Mouse (Mus musculus) MEL (cell line): ENCODE measurements around the gene Cd84. TPM values are rescaled to one million over a fixed set of nuclear protein-coding genes. Genes with fewer than 3 reads are reported as not detected.
A peak's percentile ranks its signal among the peaks of the same experiment; 100 is the strongest.

Experiments used
- DNase-seq: peaks from one replicate; pipeline ENCODE4 v3.0.0; 2011; ENCODE audit warnings: low read depth, low spot score
- H3K27ac ChIP-seq: 2 replicates; pipeline ENCODE4 v1.5.1; 2012; ENCODE audit warnings: low read depth, mild to moderate bottlenecking, control low read depth, low read length, moderate library complexity; ENCODE audit not compliant: control insufficient read depth
- H3K27me3 ChIP-seq, 2 experiments: fragments of 150-350 bp in 1 of 2; sonication (generic) in 1 of 2; 2 replicates each; pipeline ENCODE4 v1.6.1; 2012; ENCODE audit warnings: low read length in 2 of 2, mild to moderate bottlenecking in 2 of 2, improper control_type of control experiment in 1 of 2, moderate library complexity in 1 of 2; ENCODE audit not compliant: insufficient read depth in 2 of 2, control insufficient read depth in 1 of 2
- H3K36me3 ChIP-seq, 2 experiments: 2 replicates each; pipeline ENCODE4 v1.6.1; 2012 to 2014; ENCODE audit warnings: low read length in 2 of 2, improper control_type of control experiment in 1 of 2, inconsistent platforms in 1 of 2, mild to moderate bottlenecking in 1 of 2; ENCODE audit not compliant: insufficient read depth in 2 of 2, control insufficient read depth in 1 of 2
- H3K4me1 ChIP-seq, 2 experiments: fragments of 150-350 bp in 1 of 2; sonication (generic) in 1 of 2; 2 replicates each; pipeline ENCODE4 v1.6.1; 2012; ENCODE audit warnings: low read length in 2 of 2, improper control_type of control experiment in 1 of 2, mild to moderate bottlenecking in 1 of 2; ENCODE audit not compliant: insufficient read depth in 2 of 2, control insufficient read depth in 1 of 2
- H3K4me3 ChIP-seq, 2 experiments: fragments of 150-350 bp in 1 of 2; sonication (generic) in 1 of 2; 2 replicates each; pipeline ENCODE4 v1.5.1; 2012; ENCODE audit warnings: low read depth in 2 of 2, low read length in 2 of 2, mild to moderate bottlenecking in 2 of 2, moderate library complexity in 2 of 2, control low read depth in 1 of 2, improper control_type of control experiment in 1 of 2; ENCODE audit not compliant: control insufficient read depth in 1 of 2, insufficient read depth in 1 of 2
- H3K79me2 ChIP-seq: 2 replicates; pipeline ENCODE4 v1.6.1; 2012; ENCODE audit warnings: mild to moderate bottlenecking, low read length, moderate library complexity; ENCODE audit not compliant: control insufficient read depth, poor library complexity, insufficient read depth
- H3K9ac ChIP-seq: 2 replicates; pipeline ENCODE4 v1.6.1; 2012; ENCODE audit warnings: low read depth, mild to moderate bottlenecking, control low read depth, low read length, moderate library complexity; ENCODE audit not compliant: control insufficient read depth, poor library complexity, severe bottlenecking
- H3K9me3 ChIP-seq: fragments of 150-350 bp; sonication (generic); replicated peaks from 2 replicates; pipeline ENCODE4 v1.6.1; 2012; ENCODE audit warnings: mild to moderate bottlenecking, low read length, improper control_type of control experiment, moderate library complexity; ENCODE audit not compliant: insufficient read depth
- CHD1 ChIP-seq: IDR thresholded peaks from 2 replicates; pipeline ENCODE4 v1.6.1; 2012; ENCODE audit warnings: low read depth, mild to moderate bottlenecking, inconsistent platforms, low read length, improper control_type of control experiment
- CHD2 ChIP-seq: IDR thresholded peaks from 2 replicates; pipeline ENCODE4 v1.6.1; 2011; ENCODE audit warnings: low read length, improper control_type of control experiment
- CTCF ChIP-seq, 3 experiments: IDR thresholded peaks in 2 of 3; conservative IDR thresholded peaks in 1 of 3; 2 replicates each; pipeline ENCODE4 v1.5.1; 2011 to 2012; ENCODE audit warnings: low read length in 3 of 3, low read depth in 2 of 3, mild to moderate bottlenecking in 2 of 3, improper control_type of control experiment in 1 of 3, inconsistent platforms in 1 of 3, mixed read lengths in 1 of 3, moderate library complexity in 1 of 3; ENCODE audit not compliant: control insufficient read depth in 1 of 3, insufficient read depth in 1 of 3, poor library complexity in 1 of 3, severe bottlenecking in 1 of 3
- E2F4 ChIP-seq: IDR thresholded peaks from 2 replicates; pipeline ENCODE4 v1.6.1; 2011; ENCODE audit warnings: low read depth, low read length, improper control_type of control experiment, borderline replicate concordance
- ELF1 ChIP-seq: IDR thresholded peaks from 2 replicates; pipeline ENCODE4 v1.6.1; 2014; ENCODE audit warnings: low read depth, mild to moderate bottlenecking, inconsistent platforms, low read length, improper control_type of control experiment, moderate library complexity
- EP300 ChIP-seq, 2 experiments: IDR thresholded peaks; 2 replicates each; pipeline ENCODE4 v1.6.1; 2011; ENCODE audit warnings: improper control_type of control experiment in 2 of 2, low read length in 2 of 2, low read depth in 1 of 2, mild to moderate bottlenecking in 1 of 2
- GATA1 ChIP-seq: IDR thresholded peaks from 2 replicates; pipeline ENCODE4 v1.6.1; 2011; ENCODE audit warnings: low read depth, low read length, improper control_type of control experiment
- HCFC1 ChIP-seq: IDR thresholded peaks from 2 replicates; pipeline ENCODE4 v1.6.1; 2012; ENCODE audit warnings: low read depth, mild to moderate bottlenecking, inconsistent platforms, low read length, improper control_type of control experiment, moderate library complexity
- KAT2A ChIP-seq: conservative IDR thresholded peaks from 2 replicates; pipeline ENCODE4 v1.6.1; 2012; ENCODE audit warnings: low read depth, low read length, improper control_type of control experiment, inconsistent platforms
- MAZ ChIP-seq: IDR thresholded peaks from 2 replicates; pipeline ENCODE4 v1.6.1; 2012; ENCODE audit warnings: low read depth, mild to moderate bottlenecking, inconsistent platforms, low read length, improper control_type of control experiment
- MEF2A ChIP-seq: IDR thresholded peaks from 2 replicates; pipeline ENCODE4 v1.6.1; 2014; ENCODE audit warnings: low read depth, mild to moderate bottlenecking, inconsistent platforms, low read length, improper control_type of control experiment; ENCODE audit not compliant: poor library complexity, insufficient replicate concordance, severe bottlenecking; ENCODE audit errors: extremely low read depth
- NELFE ChIP-seq: IDR thresholded peaks from 2 replicates; pipeline ENCODE4 v1.6.1; 2011; ENCODE audit warnings: low read depth, low read length, improper control_type of control experiment
- POLR2A ChIP-seq, 2 experiments: IDR thresholded peaks; 2 replicates each; pipeline ENCODE4 v1.6.1; 2011 to 2012; ENCODE audit warnings: low read length in 2 of 2, mild to moderate bottlenecking in 2 of 2, control low read depth in 1 of 2, improper control_type of control experiment in 1 of 2, low read depth in 1 of 2, moderate library complexity in 1 of 2; ENCODE audit not compliant: control insufficient read depth in 1 of 2, insufficient read depth in 1 of 2, poor library complexity in 1 of 2
- POLR2AphosphoS5 ChIP-seq: IDR thresholded peaks from 2 replicates; pipeline ENCODE4 v1.6.1; 2012; ENCODE audit warnings: low read depth, borderline replicate concordance, mild to moderate bottlenecking, inconsistent platforms, low read length, moderate library complexity, mixed read lengths
- RAD21 ChIP-seq: IDR thresholded peaks from 2 replicates; pipeline ENCODE4 v1.6.1; 2011; ENCODE audit warnings: mild to moderate bottlenecking, low read depth, low read length, improper control_type of control experiment
- TCF12 ChIP-seq: IDR thresholded peaks from 2 replicates; pipeline ENCODE4 v1.6.1; 2014; ENCODE audit warnings: low read depth, mild to moderate bottlenecking, inconsistent platforms, low read length, improper control_type of control experiment, moderate library complexity
- UBTF ChIP-seq: IDR thresholded peaks from 2 replicates; pipeline ENCODE4 v1.6.1; 2012; ENCODE audit warnings: low read depth, mild to moderate bottlenecking, inconsistent platforms, low read length, improper control_type of control experiment, moderate library complexity, borderline replicate concordance; ENCODE audit not compliant: insufficient read depth
- USF2 ChIP-seq, 2 experiments: IDR thresholded peaks; 2 replicates each; pipeline ENCODE4 v1.6.1; 2011 to 2012; ENCODE audit warnings: improper control_type of control experiment in 2 of 2, low read length in 2 of 2, borderline replicate concordance in 1 of 2, inconsistent platforms in 1 of 2, low read depth in 1 of 2, mild to moderate bottlenecking in 1 of 2; ENCODE audit not compliant: insufficient read depth in 1 of 2
- ZC3H11A ChIP-seq: IDR thresholded peaks from 2 replicates; pipeline ENCODE4 v1.6.1; 2012; ENCODE audit warnings: low read depth, mild to moderate bottlenecking, inconsistent platforms, low read length, improper control_type of control experiment
- ZKSCAN1 ChIP-seq: IDR thresholded peaks from 2 replicates; pipeline ENCODE4 v1.6.1; 2012; ENCODE audit warnings: low read depth, mild to moderate bottlenecking, inconsistent platforms, low read length, improper control_type of control experiment, moderate library complexity
- polyA plus RNA-seq, 2 experiments: library from polyadenylated mRNA; stranded (reverse) in 1 of 2; unstranded in 1 of 2; fragments of >175 nt in 1 of 2; fragments of >200 nt in 1 of 2; gene quantifications; 2 replicates each; pipeline versions ENCODE4 v1.2.1 to v1.2.4; 2012; ENCODE audit warnings: low replicate concordance in 2 of 2, low read depth in 1 of 2; ENCODE audit not compliant: insufficient read length in 2 of 2, insufficient read depth in 1 of 2, missing spikeins in 1 of 2
- total RNA-seq: library from RNA; depleted of rRNA; stranded (reverse); fragments of 300-350 nt; gene quantifications from 2 replicates; pipeline ENCODE4 v1.2.3, GENCODE M21; 2012; rRNA removed

The Cd84 gene
- total RNA-seq = 6.8 and 7.7 TPM in 2 replicates
- 10 to 100 TPM in 1 of 2 experiments, not detected in 1; 10.4 TPM for polyA plus RNA-seq

DNA sequence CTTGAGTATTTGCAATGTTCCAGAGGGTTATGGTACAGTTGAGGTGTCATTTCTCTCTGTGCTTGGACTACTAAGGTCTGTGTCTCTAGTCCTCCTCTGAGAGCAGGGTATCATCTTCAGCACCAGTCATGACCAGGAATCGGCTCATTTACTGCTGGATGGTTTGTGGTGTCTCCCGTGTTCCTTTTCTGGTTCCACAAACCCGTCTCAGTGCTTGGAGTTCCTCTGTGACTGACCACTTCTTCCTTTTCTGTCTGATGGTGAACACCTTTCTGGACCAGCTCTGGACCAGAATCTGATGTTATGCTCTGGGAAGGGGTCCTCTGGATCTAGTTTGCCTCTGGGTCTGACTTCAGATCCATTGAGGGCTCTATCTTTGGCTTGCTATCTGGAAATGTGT lies at the start of gene Cd84:
Gene Cd84, plus strand, starts transcription at position 210 of the 400 bp plus-strand sequence.
- no peak for TF ChIP-seq TCF12
- no peak for TF ChIP-seq NELFE
- no peak for TF ChIP-seq RAD21
- TF ChIP-seq EP300 (IDR thresholded peaks at IDR 0.05; ENCODE audit: low read depth in 1 of 2, low read length in 2 of 2) = no peak
- TF ChIP-seq MAZ = no peak
- TF ChIP-seq CHD2 = no peak
- TF ChIP-seq KAT2A = no peak
- TF ChIP-seq HCFC1 = no peak
- Histone ChIP-seq H3K9me3 (no peaks in the 10 kb centered on the region), H3K79me2 (0 out of 2 replicates have a peak, but pooled peaks cover 5% of the 10 kb centered on the region), H3K27ac (peak within 1 kb of the TSS; percentile 97), H3K27me3 (no peaks in the 10 kb centered on the region), H3K4me1 (peaks cover 11 to 21% of the 10 kb centered on the region in 2 experiments), H3K4me3 (peak within 1 kb of the TSS; percentile 75 to 76), H3K36me3 (peaks cover 0 to 25% of the 10 kb centered on the region in 2 experiments; a peak in 2 of 4 replicates), H3K9ac (peak within 1 kb of the TSS; percentile 74)
- DNase-seq = no peak

DNA sequence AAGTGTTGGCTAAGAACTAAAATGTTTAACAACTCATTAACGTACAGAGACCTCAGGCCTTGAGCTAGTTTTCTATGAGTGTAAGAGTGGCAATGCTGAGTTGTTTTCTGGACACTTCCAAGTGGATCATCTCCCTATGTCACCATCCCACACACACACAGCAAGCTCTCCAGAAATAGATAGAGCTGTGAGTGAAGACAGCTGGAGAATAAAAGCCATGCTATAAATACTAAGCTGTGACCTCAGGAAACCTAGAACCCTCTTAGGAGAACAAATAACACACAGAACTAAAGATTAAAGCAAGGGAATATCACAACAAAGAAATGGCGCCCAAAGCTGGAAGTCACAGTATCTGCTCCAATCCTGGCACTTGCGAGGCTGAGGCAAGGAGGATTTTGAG lies 48.0 kb upstream of the Cd84 start:
- no peak overlapping the region for H3K27ac ChIP-seq
- H3K27me3 ChIP-seq = no peaks in the 10 kb centered on the region
- H3K9ac ChIP-seq = no peak overlapping the region
- TF ChIP-seq CHD2 = no peak
- no peak for TF ChIP-seq POLR2A (IDR thresholded peaks at IDR 0.05; ENCODE audit: control insufficient read depth in 1 of 2, insufficient read depth in 1 of 2, low read depth in 1 of 2, low read length in 2 of 2, poor library complexity in 1 of 2)
- no peak for TF ChIP-seq ZC3H11A
- TF ChIP-seq CHD1 = no peak
- TF ChIP-seq CTCF (IDR thresholded peaks at IDR 0.05 in 2 of 3, conservative IDR thresholded peaks at IDR 0.05 in 1 of 3; ENCODE audit: control insufficient read depth in 1 of 3, insufficient read depth in 1 of 3, low read depth in 2 of 3, low read length in 3 of 3, poor library complexity in 1 of 3, severe bottlenecking in 1 of 3) = no peak
- no peak for TF ChIP-seq MEF2A
- TF ChIP-seq TCF12 = no peak
- no peak for TF ChIP-seq KAT2A
- no peak for TF ChIP-seq USF2 (IDR thresholded peaks at IDR 0.05; ENCODE audit: borderline replicate concordance in 1 of 2, insufficient read depth in 1 of 2, low read depth in 1 of 2, low read length in 2 of 2)
- no peak for TF ChIP-seq HCFC1
- TF ChIP-seq E2F4 = no peak
- no peak for TF ChIP-seq MAZ
- no peak for TF ChIP-seq GATA1
- no peak for TF ChIP-seq ELF1
- no peak for TF ChIP-seq ZKSCAN1
- no peak for TF ChIP-seq UBTF
- TF ChIP-seq POLR2AphosphoS5 = no peak
- TF ChIP-seq, all 39 proteins: peak for 0
- Histone ChIP-seq H3K4me1 (peaks cover 9 to 17% of the 10 kb centered on the region in 2 experiments), H3K4me3 (no peak overlapping the region), H3K36me3 (peaks cover 0 to 25% of the 10 kb centered on the region in 2 experiments; a peak in 2 of 4 replicates), H3K9me3 (no peaks in the 10 kb centered on the region), H3K79me2 (no peaks in the 10 kb centered on the region)
- no peak for DNase-seq
